Mouse (Mus musculus) neutrophil, adult 5-6 weeks (primary cell): Measurements from ENCODE around the gene Fastkd2. TPM values are rescaled to one million over a fixed set of nuclear protein-coding genes. Genes with fewer than 3 reads are reported as not detected.

Source experiments
- total RNA-seq: library from RNA; stranded (forward); fragments of 200-1000 nt; gene quantifications from 2 replicates; pipeline ENCODE4 v1.2.3, GENCODE M21; 2017

Fastkd2 gene
- total RNA-seq, 1 experiment from 2014 or later = 13.0 TPM

Other genes starting within 250 kb of the Fastkd2 start
- gene Gm39653, start 114.6 kb upstream of the Fastkd2 start, total RNA-seq = not detected in 2 replicates
- gene Dytn, start 43.7 kb upstream of the Fastkd2 start, total RNA-seq = not detected in 2 replicates
- gene Mdh1b, start 296 bp upstream of the Fastkd2 start, total RNA-seq = not detected in 2 replicates
- not detected in 2 replicates for gene 4933402D24Rik, start 38.7 kb downstream of the Fastkd2 start, total RNA-seq